Mouse (Mus musculus): ENCODE data around the gene 1700088E04Rik. TPM values are rescaled to one million over a fixed set of nuclear protein-coding genes. Genes with fewer than 3 reads are reported as not detected.

1700088E04Rik gene
- polyA plus RNA-seq, 1 experiment from 2014 or later: 13.5 TPM

GRCm38 (mm10) chr15:79092284-79092683 lies 48.8 kb downstream of the 1700088E04Rik start:
- 95% methylated on average over 6 of the region's 6 CpGs for WGBS
- Histone ChIP-seq H3K27me3 (ENCODE audit: control insufficient read depth, insufficient read depth, low read length) (no peaks in the 10 kb centered on the region), H3K4me3 (ENCODE audit: low read depth, low read length) (no peak overlapping the region), H3K36me3 (ENCODE audit: control insufficient read depth, insufficient read depth, low read length) (peaks cover 16% of the 10 kb centered on the region), H3K4me2 (replicated peaks; ENCODE audit: low read depth, low read length) (no peak overlapping the region), H3K9ac (ENCODE audit: low read depth, low read length) (no peak overlapping the region), H3K27ac (ENCODE audit: low read depth, low read length) (no peak overlapping the region), H3K4me1 (replicated peaks; ENCODE audit: control insufficient read depth, insufficient read depth, low read length) (0 out of 2 replicates have a peak, but pooled peaks cover under 1% of the 10 kb centered on the region), H3K9me3 (ENCODE audit: control insufficient read depth, low read length) (no peaks in the 10 kb centered on the region)
- no peak for ATAC-seq (ENCODE audit: low FRiP score)
- DNase-seq (ENCODE audit: low spot score): no peak

- no peak overlapping the region for H3K4me2 ChIP-seq (replicated peaks; ENCODE audit: low read depth, low read length)
- H3K27ac ChIP-seq (ENCODE audit: low read depth, low read length): no peak overlapping the region
- DNase-seq (ENCODE audit: low spot score) (no peak), ATAC-seq (ENCODE audit: low FRiP score) (no peak)
- H3K27me3 ChIP-seq (ENCODE audit: control insufficient read depth, insufficient read depth, low read length): no peaks in the 10 kb centered on the region
- H3K9ac ChIP-seq (ENCODE audit: low read depth, low read length): no peak overlapping the region
- 98% methylated on average over 7 of the region's 7 CpGs for WGBS
- peaks cover 23% of the 10 kb centered on the region for H3K36me3 ChIP-seq (ENCODE audit: control insufficient read depth, insufficient read depth, low read length)
- no peak overlapping the region for H3K4me3 ChIP-seq (ENCODE audit: low read depth, low read length)
- no peaks in the 10 kb centered on the region for H3K9me3 ChIP-seq (ENCODE audit: control insufficient read depth, low read length)
- H3K4me1 ChIP-seq (replicated peaks; ENCODE audit: control insufficient read depth, insufficient read depth, low read length): peaks cover 4% of the 10 kb centered on the region; the same call in 1 of the 2 replicates
Measured at GRCm38 (mm10) chr15:79079567-79079966, 61.5 kb downstream of the 1700088E04Rik start.

Other genes with a start within 250 kb of the 1700088E04Rik start
- gene Gm49510, start 241.6 kb downstream of the 1700088E04Rik start, polyA plus RNA-seq (2014; fragmentation: Nextera tagmentation; extraction: Ambion mirVana): 0.13 and 0.42 TPM in 2 replicates
- gene Sh3bp1, start 241.5 kb downstream of the 1700088E04Rik start, polyA plus RNA-seq (2014; fragmentation: Nextera tagmentation; extraction: Ambion mirVana): 11.8 and 12.4 TPM in 2 replicates
- 34.8 and 35.2 TPM in 2 replicates for gene Pdxp, start 227.3 kb downstream of the 1700088E04Rik start, polyA plus RNA-seq (2014; fragmentation: Nextera tagmentation; extraction: Ambion mirVana)
- 390 and 438 TPM in 2 replicates for gene Lgals1, start 214.5 kb downstream of the 1700088E04Rik start, polyA plus RNA-seq (2014; fragmentation: Nextera tagmentation; extraction: Ambion mirVana)
- gene Nol12, start 206.3 kb downstream of the 1700088E04Rik start, polyA plus RNA-seq (2014; fragmentation: Nextera tagmentation; extraction: Ambion mirVana): 61.1 and 64.4 TPM in 2 replicates
- gene Triobp, start 193.5 kb downstream of the 1700088E04Rik start, polyA plus RNA-seq (2014; fragmentation: Nextera tagmentation; extraction: Ambion mirVana): 38.1 and 45.4 TPM in 2 replicates
- 154 and 306 TPM in 2 replicates for gene H1f0, start 112.8 kb downstream of the 1700088E04Rik start, polyA plus RNA-seq (2014; fragmentation: Nextera tagmentation; extraction: Ambion mirVana)
- gene Galr3, start 99.4 kb downstream of the 1700088E04Rik start, polyA plus RNA-seq (2014; fragmentation: Nextera tagmentation; extraction: Ambion mirVana): not detected in 2 replicates
- gene Ankrd54, start 78.4 kb downstream of the 1700088E04Rik start, polyA plus RNA-seq (2014; fragmentation: Nextera tagmentation; extraction: Ambion mirVana): 56.3 and 59.7 TPM in 2 replicates
- gene Eif3l, start 66.1 kb downstream of the 1700088E04Rik start, polyA plus RNA-seq (2014; fragmentation: Nextera tagmentation; extraction: Ambion mirVana): 226 and 241 TPM in 2 replicates
- 5.3 and 7.2 TPM in 2 replicates for gene Micall1, start 32.4 kb downstream of the 1700088E04Rik start, polyA plus RNA-seq (2014; fragmentation: Nextera tagmentation; extraction: Ambion mirVana)
- gene Polr2f, start 244 bp downstream of the 1700088E04Rik start, polyA plus RNA-seq (2014; fragmentation: Nextera tagmentation; extraction: Ambion mirVana): 336 and 363 TPM in 2 replicates
- 11.4 and 16.8 TPM in 2 replicates for gene Sox10, start 24.0 kb upstream of the 1700088E04Rik start, polyA plus RNA-seq (2014; fragmentation: Nextera tagmentation; extraction: Ambion mirVana)
- gene Pick1, start 87.9 kb upstream of the 1700088E04Rik start, polyA plus RNA-seq (2014; fragmentation: Nextera tagmentation; extraction: Ambion mirVana): 23.5 and 28.0 TPM in 2 replicates
- gene Gm49486, start 88.1 kb upstream of the 1700088E04Rik start, polyA plus RNA-seq (2014; fragmentation: Nextera tagmentation; extraction: Ambion mirVana): 0.35 and 0.68 TPM in 2 replicates
- 0.26 TPM in 1 of 2 replicates, not detected in the other for gene Slc16a8, start 113.5 kb upstream of the 1700088E04Rik start, polyA plus RNA-seq (2014; fragmentation: Nextera tagmentation; extraction: Ambion mirVana)
- gene Baiap2l2, start 144.3 kb upstream of the 1700088E04Rik start, polyA plus RNA-seq (2014; fragmentation: Nextera tagmentation; extraction: Ambion mirVana): 1.4 and 1.5 TPM in 2 replicates
- gene Pla2g6, start 187.1 kb upstream of the 1700088E04Rik start, polyA plus RNA-seq (2014; fragmentation: Nextera tagmentation; extraction: Ambion mirVana): 18.0 and 20.4 TPM in 2 replicates
- gene Maff, start 205.4 kb upstream of the 1700088E04Rik start, polyA plus RNA-seq (2014; fragmentation: Nextera tagmentation; extraction: Ambion mirVana): 1.6 and 1.8 TPM in 2 replicates